Mouse (Mus musculus): ENCODE data around the gene Gm10198.

The Gm10198 gene

GRCm38 (mm10) chr13:111592485-111592884 is at the start of gene Gm10198:
TSS of gene Gm10198 (plus strand) at chr13:111592785.
- no peak for DNase-seq (ENCODE audit: low spot score)

- no peak for DNase-seq (ENCODE audit: low spot score)
Measured at GRCm38 (mm10) chr13:111545286-111545685, 47.3 kb upstream of the Gm10198 start.

DNA sequence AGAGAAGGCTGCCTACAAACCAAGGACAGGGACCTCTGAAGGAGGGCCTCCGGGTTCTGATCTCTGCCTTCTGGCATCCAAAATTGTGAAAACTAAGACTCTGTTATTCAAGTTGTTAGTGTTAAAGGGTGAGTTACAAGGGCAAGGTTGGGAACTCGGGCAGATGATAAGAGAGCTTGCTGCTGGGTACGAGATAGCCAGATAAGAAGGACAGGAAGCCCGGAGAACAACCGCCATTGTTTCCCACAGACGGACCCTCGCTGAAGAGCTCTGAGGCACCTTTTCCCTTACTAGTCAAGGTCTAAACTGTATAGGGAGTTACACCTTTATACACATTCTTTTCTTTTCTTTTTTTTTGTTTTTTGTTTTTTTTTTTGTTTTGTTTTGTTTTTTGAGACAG is 39.8 kb upstream of the Gm10198 start:
- DNase-seq (ENCODE audit: low spot score): no peak

- DNase-seq (ENCODE audit: low spot score): no peak
Measured at GRCm38 (mm10) chr13:111553182-111553581, 39.4 kb upstream of the Gm10198 start.

DNA sequence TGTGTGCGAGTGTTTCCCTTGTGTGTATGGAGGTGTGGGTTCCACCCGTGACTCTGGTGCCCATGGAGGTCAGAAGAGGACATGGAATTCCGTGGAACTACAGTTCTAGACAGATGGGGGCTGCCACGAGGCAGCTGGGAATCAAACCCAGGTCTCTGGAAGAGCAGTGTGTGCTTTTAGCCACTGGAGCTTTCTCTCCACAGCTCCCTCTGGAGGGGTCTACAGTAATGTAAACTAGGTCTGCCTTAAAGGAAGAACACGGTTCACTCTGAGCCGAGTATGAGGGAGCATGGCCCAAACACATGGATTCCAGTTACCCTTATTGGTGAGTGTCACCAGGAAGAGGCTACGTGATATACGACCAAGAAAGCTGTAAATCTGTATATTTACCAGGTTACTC is 38.6 kb upstream of the Gm10198 start:
- no peak for DNase-seq (ENCODE audit: low spot score)

GRCm38 (mm10) chr13:111555333-111555732 is 37.3 kb upstream of the Gm10198 start:
- no peak for DNase-seq (ENCODE audit: low spot score)

GRCm38 (mm10) chr13:111556375-111556774 is 36.2 kb upstream of the Gm10198 start:
- no peak for DNase-seq (ENCODE audit: low spot score)

GRCm38 (mm10) chr13:111560152-111560551 is 32.4 kb upstream of the Gm10198 start:
- no peak for DNase-seq (ENCODE audit: low spot score)

DNA sequence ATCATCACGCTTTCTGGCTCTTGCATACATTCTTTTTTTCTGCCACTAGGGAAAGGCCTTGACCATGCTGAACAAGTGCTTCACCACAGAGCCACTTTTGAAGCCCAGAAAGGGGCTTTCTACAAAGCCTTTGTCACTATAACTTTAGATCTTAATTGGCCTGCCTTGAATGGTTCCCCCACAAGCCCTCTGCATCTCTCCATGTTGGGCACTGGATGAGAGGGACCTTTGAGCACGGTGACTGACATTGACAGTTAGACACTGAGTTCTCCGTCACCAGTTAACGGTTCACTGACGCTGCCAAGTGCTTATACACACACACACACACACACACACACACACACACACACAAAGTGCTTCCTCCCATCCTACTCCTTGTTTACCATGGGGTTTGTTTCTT is 30.0 kb upstream of the Gm10198 start:
- DNase-seq (ENCODE audit: low spot score): no peak

DNA sequence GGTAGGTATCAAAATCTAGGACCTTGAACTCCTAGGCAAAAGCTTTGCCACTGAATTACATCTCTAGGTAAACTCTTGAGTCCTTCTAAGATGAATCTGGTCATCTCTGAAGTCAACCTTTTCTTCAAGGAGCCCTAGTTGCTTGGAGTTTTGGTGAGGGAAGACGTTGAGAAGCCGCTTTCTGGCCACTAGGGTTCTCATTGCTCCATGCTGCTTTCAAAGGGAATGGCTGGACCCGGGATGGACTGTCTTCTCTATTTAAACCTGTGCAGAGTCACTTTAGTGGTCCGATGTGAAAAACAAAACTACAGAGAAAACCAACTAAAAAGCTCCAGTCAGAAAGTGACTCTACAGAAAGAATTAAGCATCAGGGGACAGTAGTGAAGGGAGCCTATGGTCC is 18.4 kb upstream of the Gm10198 start:
- peak; percentile 53 for DNase-seq (ENCODE audit: low spot score)

DNA sequence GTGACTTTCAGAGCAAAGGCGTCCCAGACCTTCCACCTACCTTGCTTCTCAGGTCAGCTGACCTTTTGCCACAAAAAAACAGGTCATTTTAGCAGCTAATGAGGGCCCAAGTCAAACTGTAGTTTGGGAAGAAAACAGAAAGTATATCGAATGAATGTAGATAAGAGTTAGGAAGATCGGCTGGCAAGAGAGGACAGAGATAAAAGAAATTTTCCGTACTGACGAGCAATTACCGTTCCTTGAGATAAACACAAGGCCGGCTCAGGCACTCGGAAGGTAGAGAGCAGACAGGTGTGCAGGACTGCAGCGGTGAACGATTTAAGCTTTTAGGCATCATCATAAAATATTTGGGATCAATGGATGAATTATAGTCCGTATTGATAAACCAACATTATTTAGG is 15.4 kb upstream of the Gm10198 start:
- no peak for DNase-seq (ENCODE audit: low spot score)

DNA sequence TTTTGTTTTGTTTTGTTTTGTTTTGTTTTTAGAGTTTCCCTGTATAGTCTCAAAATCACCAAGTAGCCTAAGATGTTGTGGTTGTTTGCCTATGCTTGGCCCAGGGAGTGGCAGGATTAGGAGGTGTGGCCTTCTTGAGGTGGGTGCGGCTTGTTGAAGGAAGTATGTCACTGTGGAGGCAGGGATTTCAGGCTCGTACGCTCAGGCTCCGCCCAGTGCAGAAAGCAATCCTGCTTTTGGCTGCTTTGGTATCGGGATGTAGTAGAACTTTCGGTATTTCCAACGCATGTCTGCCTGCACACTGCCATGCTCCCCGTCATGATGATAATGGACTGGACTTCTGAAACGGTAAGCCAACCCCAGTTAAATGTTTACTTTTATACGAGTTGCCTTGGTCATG is 12.5 kb upstream of the Gm10198 start:
- DNase-seq (ENCODE audit: low spot score): no peak

GRCm38 (mm10) chr13:111598111-111598510 is 5.5 kb downstream of the Gm10198 start:
- no peak for DNase-seq (ENCODE audit: low spot score)

DNA sequence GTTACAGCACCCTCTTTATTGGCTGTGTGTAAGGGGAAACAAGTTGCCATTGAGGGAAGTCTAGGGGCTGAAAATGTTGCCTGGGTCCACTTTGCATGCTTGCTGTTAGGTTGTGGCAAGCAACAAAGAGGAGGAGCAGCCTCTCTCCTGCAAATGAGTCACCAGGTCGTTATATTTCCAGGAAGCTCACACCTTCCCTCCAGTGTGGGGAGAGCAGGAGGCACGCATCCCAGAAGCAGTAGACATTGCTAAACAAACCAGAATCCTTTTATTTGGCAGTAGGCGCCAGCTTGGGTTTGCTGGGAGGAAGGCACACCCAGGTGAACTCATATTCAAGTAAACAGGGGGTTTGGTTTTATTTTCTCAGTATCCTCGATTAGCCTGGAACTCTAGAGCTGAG is 8.8 kb downstream of the Gm10198 start:
- DNase-seq (ENCODE audit: low spot score): no peak

DNA sequence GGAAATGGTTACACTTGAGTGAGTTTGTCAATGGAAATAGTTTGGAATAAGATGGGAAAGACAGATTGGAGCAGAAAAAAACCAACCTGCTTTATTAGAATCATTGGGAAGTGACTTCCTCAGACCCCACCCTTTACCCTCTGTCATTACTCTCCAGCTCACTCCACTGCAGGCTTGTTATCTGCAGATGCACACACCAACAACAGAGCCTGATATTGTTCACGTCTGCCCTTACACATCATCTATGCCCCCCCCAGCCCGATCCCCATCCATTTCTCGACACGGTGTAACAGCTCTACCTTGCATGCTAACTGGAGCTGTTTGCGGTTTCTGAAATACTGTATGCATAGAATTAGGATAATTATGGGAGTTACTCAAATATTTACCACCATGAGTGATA is 12.2 kb downstream of the Gm10198 start:
- no peak for DNase-seq (ENCODE audit: low spot score)

DNA sequence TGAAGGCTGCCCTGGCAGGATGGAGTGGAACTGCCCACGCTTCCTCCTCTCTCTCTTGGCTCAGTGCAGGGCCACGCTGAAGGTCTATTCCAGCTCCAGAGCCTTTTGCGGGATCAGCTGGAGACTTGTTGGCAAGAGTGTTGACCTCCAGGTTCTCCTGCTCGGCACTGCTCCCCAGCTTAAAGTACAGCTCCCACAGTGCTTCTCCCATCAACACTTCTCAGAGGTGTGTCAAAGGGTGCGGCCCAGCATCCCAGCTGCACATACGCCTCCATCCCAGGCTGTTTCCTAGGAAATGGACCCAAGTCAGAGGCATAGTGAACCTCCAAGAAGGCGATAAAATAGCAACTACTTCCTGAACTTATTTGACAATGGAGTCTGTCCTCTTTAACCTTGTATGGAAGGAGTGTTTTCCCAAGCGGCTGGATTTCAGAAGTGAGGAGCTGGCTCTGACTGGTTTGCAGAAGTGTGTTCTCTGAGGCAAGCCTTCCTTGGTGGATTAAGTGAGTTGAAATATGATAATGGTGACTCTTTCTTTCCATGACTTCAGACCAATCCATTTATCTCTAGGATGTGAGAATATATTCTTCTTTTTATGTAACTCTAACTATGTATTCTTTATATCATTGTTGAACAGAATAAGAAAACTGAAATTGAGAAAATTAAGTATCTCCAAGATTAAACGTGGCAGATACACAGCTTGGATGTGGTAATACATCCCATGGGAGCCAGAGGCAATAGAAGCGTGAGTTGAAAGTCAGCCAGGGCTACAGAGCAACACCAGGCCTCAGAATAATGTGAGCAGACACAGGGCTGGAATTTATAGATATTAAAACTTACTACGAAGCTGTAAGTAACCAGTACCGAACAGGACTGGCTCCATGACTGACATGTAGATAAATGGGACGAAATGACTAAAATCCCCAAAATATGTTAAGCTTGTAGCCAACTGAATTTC is 23.9 kb downstream of the Gm10198 start:
- DNase-seq (ENCODE audit: low spot score): peak; percentile 43

DNA sequence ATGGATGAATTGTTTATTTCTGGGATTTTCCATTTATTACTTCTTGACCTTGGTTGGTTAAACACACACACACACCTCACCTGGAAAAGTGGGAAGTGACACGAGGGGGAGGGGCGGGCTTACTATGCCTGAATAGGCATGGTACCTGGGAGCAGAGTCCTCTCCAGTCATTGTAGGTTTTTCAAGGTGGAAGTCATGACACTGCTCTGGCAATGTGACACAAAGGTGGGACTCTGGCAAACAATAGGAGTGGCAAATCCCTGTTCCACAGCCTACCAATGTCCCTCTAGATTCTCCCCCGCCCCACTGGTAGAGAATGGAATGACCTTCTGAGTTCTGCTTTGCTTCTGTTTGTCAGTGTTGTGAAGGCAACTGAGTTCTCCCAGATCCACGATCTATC is 27.8 kb downstream of the Gm10198 start:
- DNase-seq (ENCODE audit: low spot score): no peak

DNA sequence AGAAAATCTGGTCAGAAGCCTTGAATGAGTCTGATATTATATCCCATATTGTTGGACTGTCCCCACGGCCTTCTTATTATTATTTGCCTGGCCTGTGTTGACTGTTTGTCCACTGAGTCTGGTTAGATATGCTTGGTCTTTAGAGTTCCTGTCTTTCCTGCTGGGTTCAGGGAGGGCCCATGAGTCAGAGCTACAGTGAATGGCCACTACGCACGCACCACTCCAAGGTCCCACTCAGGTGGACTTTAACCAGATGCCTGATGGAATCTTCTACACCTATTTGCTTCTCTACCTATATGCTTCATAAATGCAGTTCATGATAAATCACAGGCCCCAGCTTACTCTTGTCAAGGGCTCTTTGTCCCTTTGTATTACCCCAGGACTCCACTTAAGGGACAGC is 29.8 kb downstream of the Gm10198 start:
- DNase-seq (ENCODE audit: low spot score): no peak

DNA sequence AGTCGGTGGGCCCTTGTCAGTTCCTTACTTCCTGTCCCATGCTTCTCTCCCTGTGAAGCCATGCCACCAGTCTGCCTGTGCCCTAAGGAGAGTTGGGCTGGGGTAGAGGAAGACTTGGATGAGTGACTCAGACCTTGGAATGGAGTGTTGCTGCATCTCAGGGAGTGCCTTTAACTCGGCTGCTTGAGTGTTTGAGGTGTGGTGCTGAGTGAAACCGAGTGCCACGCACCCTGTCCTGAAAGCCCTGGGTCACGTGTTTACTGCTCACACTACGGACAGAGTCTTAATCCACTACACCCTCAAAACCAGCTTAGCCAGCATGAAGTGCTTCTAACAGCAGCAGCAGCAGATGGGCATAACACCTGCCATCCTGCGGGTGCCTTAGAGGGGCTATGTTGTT is 30.5 kb downstream of the Gm10198 start:
- no peak for DNase-seq (ENCODE audit: low spot score)

DNA sequence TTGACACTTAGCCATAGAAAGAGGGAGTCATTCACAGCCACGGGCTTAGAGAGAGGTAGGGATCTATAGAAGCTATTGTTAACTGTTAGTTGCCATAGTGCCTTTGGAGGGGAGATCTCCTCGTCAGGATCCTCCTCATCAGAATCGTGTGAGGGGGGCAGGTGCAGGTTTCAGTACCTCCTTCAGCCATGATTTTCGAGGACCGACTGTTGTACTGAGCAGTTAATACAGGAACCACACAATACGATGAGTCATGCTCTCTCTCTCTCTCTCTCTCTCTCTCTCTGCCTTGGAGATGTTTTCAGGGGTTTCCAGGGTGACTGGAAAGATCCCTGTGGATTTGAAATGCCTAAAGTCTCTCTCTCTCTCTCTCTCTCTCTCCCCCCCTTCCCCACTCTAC is 31.5 kb downstream of the Gm10198 start:
- no peak for DNase-seq (ENCODE audit: low spot score)

- no peak for DNase-seq (ENCODE audit: low spot score)
Measured at GRCm38 (mm10) chr13:111634163-111635160, 41.9 kb downstream of the Gm10198 start.

DNA sequence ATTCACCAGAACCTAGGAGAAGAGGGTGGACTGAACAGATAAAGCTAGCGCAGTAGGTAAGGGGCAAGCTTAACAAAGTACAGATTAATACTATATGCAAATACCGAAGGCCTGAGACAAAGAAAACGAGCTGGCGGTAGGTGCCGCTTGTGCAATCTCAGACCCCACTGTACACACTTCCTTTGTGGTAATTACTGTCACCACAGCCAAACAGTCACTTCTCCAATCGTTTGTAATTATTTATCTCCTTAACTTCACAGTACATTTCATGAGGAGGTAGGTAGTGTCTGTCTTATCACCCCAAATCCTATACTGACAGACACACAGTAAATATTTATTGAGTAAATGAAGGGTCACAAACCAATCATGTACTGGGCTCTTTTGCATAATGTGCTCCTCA is 47.7 kb downstream of the Gm10198 start:
- DNase-seq (ENCODE audit: low spot score): no peak
